Mouse (Mus musculus): ENCODE measurements at regions not wholly inside any gene's neighbourhood (a gene's known extent, or its start where the extent isn't known, plus 50 kb on each side); places are given as distances from the start of the nearest gene placed in this dataset.

GRCm38 (mm10) chr13:82081375-82081774 lies 298.5 kb downstream of the Cetn3 start:
- no peak for TF ChIP-seq POLR2A (IDR thresholded peaks at IDR 0.05; ENCODE audit: control insufficient read depth in 1 of 2, insufficient read depth in 1 of 2, low read depth in 1 of 2, low read length in 2 of 2, poor library complexity in 1 of 2)
- no peak for TF ChIP-seq SMC3 (IDR thresholded peaks at IDR 0.05; ENCODE audit: low read depth, low read length)
- no peak for TF ChIP-seq JUND (IDR thresholded peaks at IDR 0.05; ENCODE audit: low read depth, low read length)

All from MEL (cell line).